In genomic region chr3:137019971-137020634, GRCm38 (mm10) we compare ENCODE assay signal across 23 mouse cellular contexts.
DNase-seq lines count a peak whose midpoint lies in the region; ATAC-seq and TF ChIP-seq lines count a peak whose summit lies in the region.
"Had no signal": no experiment of that assay in that cellular context is flagged by ENCODE, and none has a peak within 500 bp of the region (broad histone marks: within the 10 kb centered on the region; RNA-seq: fewer than 3 reads in every experiment).

No protein-coding gene starts in this region.

- no peak overlapping the region for H3K4me2 ChIP-seq in midbrain, embryonic 14.5 days (ENCODE audit: low read length)
- H3K4me2 ChIP-seq in midbrain, postnatal 0 days (ENCODE audit: low read depth, low read length, poor library complexity, severe bottlenecking), result no peak overlapping the region
- H3K4me2 ChIP-seq: heart, embryonic 13.5 days; hindbrain, embryonic 14.5 days; intestine, embryonic 15.5 days; kidney, embryonic 15.5 days; limb, embryonic 13.5 days; liver, embryonic 13.5 days; lung, embryonic 14.5 days had no signal

- TF ChIP-seq CTCF in layer of hippocampus, adult 2 months (conservative IDR thresholded peaks at IDR 0.05), result no peak
- TF ChIP-seq CTCF in midbrain, postnatal 0 days (IDR thresholded peaks at IDR 0.05), result no peak

- H3K27ac ChIP-seq in layer of hippocampus, adult 2 months, result peak overlapping the region; percentile 71
- no peak overlapping the region for H3K27ac ChIP-seq in midbrain, embryonic 14.5 days (replicated peaks; ENCODE audit: low read depth, low read length)
- no peak overlapping the region for H3K27ac ChIP-seq in midbrain, postnatal 0 days (ENCODE audit: low read depth, low read length)
- H3K27ac ChIP-seq: heart, embryonic 13.5 days; hindbrain, embryonic 14.5 days; intestine, embryonic 15.5 days; kidney, embryonic 15.5 days; limb, embryonic 13.5 days; liver, embryonic 13.5 days; stomach, postnatal 0 days had no signal

- no peaks in the 10 kb centered on the region for H3K9me3 ChIP-seq in midbrain, embryonic 14.5 days (ENCODE audit: control insufficient read depth, low read length)
- no peaks in the 10 kb centered on the region for H3K9me3 ChIP-seq in midbrain, postnatal 0 days (ENCODE audit: low read length)
- H3K9me3 ChIP-seq: heart, embryonic 13.5 days; intestine, embryonic 15.5 days; kidney, embryonic 15.5 days; limb, embryonic 13.5 days; liver, embryonic 13.5 days had no signal

- H3K36me3 ChIP-seq in midbrain, embryonic 14.5 days (ENCODE audit: control insufficient read depth, insufficient read depth, low read length), result no peaks in the 10 kb centered on the region
- no peaks in the 10 kb centered on the region for H3K36me3 ChIP-seq in midbrain, postnatal 0 days (ENCODE audit: insufficient read depth, low read length)
- H3K36me3 ChIP-seq: heart, embryonic 13.5 days; intestine, embryonic 15.5 days; kidney, embryonic 15.5 days; limb, embryonic 13.5 days; liver, embryonic 13.5 days had no signal

- 29% methylated on average over 3 of the region's 3 CpGs for WGBS in midbrain, embryonic 14.5 days
- WGBS in midbrain, postnatal 0 days, result 33% methylated on average over 3 of the region's 3 CpGs

- H3K4me3 ChIP-seq in layer of hippocampus, adult 2 months, result no peak overlapping the region
- no peak overlapping the region for H3K4me3 ChIP-seq in midbrain, embryonic 14.5 days (replicated peaks; ENCODE audit: low read depth, low read length)
- no peak overlapping the region for H3K4me3 ChIP-seq in midbrain, postnatal 0 days (ENCODE audit: low read depth, low read length)
- H3K4me3 ChIP-seq: heart, embryonic 13.5 days; intestine, embryonic 15.5 days; kidney, embryonic 15.5 days; limb, embryonic 13.5 days; liver, embryonic 13.5 days had no signal

- no peaks in the 10 kb centered on the region for H3K4me1 ChIP-seq in midbrain, embryonic 14.5 days (ENCODE audit: control insufficient read depth, insufficient read depth, low read length)
- H3K4me1 ChIP-seq in midbrain, postnatal 0 days (ENCODE audit: insufficient read depth, low read length), result no peaks in the 10 kb centered on the region
- H3K4me1 ChIP-seq: heart, embryonic 13.5 days; intestine, embryonic 15.5 days; kidney, embryonic 15.5 days; limb, embryonic 13.5 days; liver, embryonic 13.5 days had no signal

- H3K27me3 ChIP-seq in midbrain, embryonic 14.5 days (ENCODE audit: control insufficient read depth, insufficient read depth, low read length), result no peaks in the 10 kb centered on the region
- no peaks in the 10 kb centered on the region for H3K27me3 ChIP-seq in midbrain, postnatal 0 days (ENCODE audit: insufficient read depth, low read length)
- H3K27me3 ChIP-seq: heart, embryonic 13.5 days; intestine, embryonic 15.5 days; kidney, embryonic 15.5 days; limb, embryonic 13.5 days; liver, embryonic 13.5 days had no signal

- peak; percentile 18 to 48 for DNase-seq in cerebellum, postnatal 10 days
- no peak for DNase-seq in cerebellum, adult 9-11 months
- DNase-seq in layer of hippocampus, adult 2 months (ENCODE audit: low spot score in 2 of 2), result peak in 1 of 2 experiments; percentile 63
- no peak for DNase-seq in layer of hippocampus, adult 9-10 months (ENCODE audit: low spot score)
- peak; percentile 47 for DNase-seq in midbrain, embryonic 14.5 days
- no peak for DNase-seq in midbrain, postnatal 0 days (ENCODE audit: low spot score)
- no peak for DNase-seq in kidney, adult 8-10 months
- DNase-seq: adrenal gland, adult 8-10 months; cerebellum, adult 11 months; cerebellum, postnatal 25 days; embryo, embryonic 11 days; gastrocnemius, postnatal 10 days; liver, embryonic 13.5 days; lung, embryonic 14.5 days; lung, postnatal 36 days; right cerebral cortex, postnatal 4 days had no signal

- no peak overlapping the region for H3K9ac ChIP-seq in midbrain, embryonic 14.5 days (replicated peaks; ENCODE audit: low read length)
- no peak overlapping the region for H3K9ac ChIP-seq in midbrain, postnatal 0 days (replicated peaks; ENCODE audit: low read length, poor library complexity, severe bottlenecking)
- H3K9ac ChIP-seq: heart, embryonic 13.5 days; hindbrain, embryonic 14.5 days; intestine, embryonic 15.5 days; kidney, embryonic 15.5 days; limb, embryonic 13.5 days; liver, embryonic 13.5 days; lung, embryonic 14.5 days had no signal

- ATAC-seq in midbrain, embryonic 14.5 days (ENCODE audit: low FRiP score, low TSS enrichment), result no peak; the same call in 1 of the 2 replicates
- ATAC-seq in midbrain, postnatal 0 days (ENCODE audit: low FRiP score), result no peak
- ATAC-seq in activated CD4-positive, CD25-positive, alpha-beta regulatory T cell, adult 4 months, result no peak
- ATAC-seq: intestine, embryonic 15.5 days had no signal

Comparison
In these comparisons a context has a peak if more than half of its experiments do, and no peak if none do; other contexts are left out.
1. DNase-seq: peak in cerebellum, postnatal 10 days (2 of 2) and midbrain, embryonic 14.5 days (single experiment); none in cerebellum, adult 9-11 months (single experiment), layer of hippocampus, adult 9-10 months (single experiment), midbrain, postnatal 0 days (single experiment) and kidney, adult 8-10 months (0 of 2).